Mouse (Mus musculus) limb, embryonic 14.5 days (tissue): ENCODE data around the gene Hsd3b1. TPM values are rescaled to one million over a fixed set of nuclear protein-coding genes. Genes with fewer than 3 reads are reported as not detected.

Source experiments
- ATAC-seq: fragments of 200-750 bp; cut with Nextera tagmentation; 2 replicates; pipeline ENCODE4 v1.8.0; 2017; ENCODE audit warnings: low read depth, moderate number of reproducible peaks, moderate TSS enrichment; ENCODE audit not compliant: low FRiP score
- DNase-seq: peaks from one replicate; pipeline ENCODE4 v3.0.0-alpha.2; 2015; ENCODE audit warnings: low spot score
- H3K27ac ChIP-seq: fragments of 300-500 bp; sonication (generic); replicated peaks from 2 replicates; pipeline ENCODE4 v1.5.1; 2014; ENCODE audit warnings: low read depth, mild to moderate bottlenecking, low read length, moderate library complexity, mixed read lengths
- H3K27me3 ChIP-seq: fragments of 300-500 bp; sonication (generic); 2 replicates; pipeline ENCODE4 v1.6.1; 2014; ENCODE audit warnings: low read length, mixed read lengths; ENCODE audit not compliant: control insufficient read depth, insufficient read depth
- H3K36me3 ChIP-seq: fragments of 300-500 bp; sonication (generic); 2 replicates; pipeline ENCODE4 v1.6.1; 2014; ENCODE audit warnings: mild to moderate bottlenecking, low read length, moderate library complexity, mixed read lengths; ENCODE audit not compliant: control insufficient read depth, insufficient read depth
- H3K4me1 ChIP-seq: fragments of 300-500 bp; sonication (generic); 2 replicates; pipeline ENCODE4 v1.6.1; 2014; ENCODE audit warnings: antibody characterized with exemption, low read length, mixed read lengths; ENCODE audit not compliant: control insufficient read depth, insufficient read depth
- H3K4me2 ChIP-seq: fragments of 300-500 bp; sonication (generic); replicated peaks from 2 replicates; pipeline ENCODE4 v1.6.1; 2014; ENCODE audit warnings: low read depth, mild to moderate bottlenecking, low read length, moderate library complexity; ENCODE audit not compliant: severe bottlenecking
- H3K4me3 ChIP-seq: fragments of 300-500 bp; sonication (generic); replicated peaks from 2 replicates; pipeline ENCODE4 v1.5.1; 2014; ENCODE audit warnings: low read length
- H3K9ac ChIP-seq: fragments of 300-500 bp; sonication (generic); 2 replicates; pipeline ENCODE4 v1.6.1; 2014; ENCODE audit warnings: mild to moderate bottlenecking, low read depth, low read length, moderate library complexity; ENCODE audit not compliant: severe bottlenecking
- H3K9me3 ChIP-seq: fragments of 300-500 bp; sonication (generic); 2 replicates; pipeline ENCODE4 v1.6.1; 2016; ENCODE audit warnings: low read length; ENCODE audit not compliant: control insufficient read depth
- POLR2A ChIP-seq: fragments of 200-500 bp; IDR thresholded peaks from 2 replicates; pipeline ENCODE4 v1.8.0; 2012; ENCODE audit warnings: inconsistent platforms, mild to moderate bottlenecking, moderate library complexity, borderline replicate concordance; ENCODE audit not compliant: insufficient read depth, insufficient read length; ENCODE audit errors: extremely low read depth
- WGBS: fragments of 180-500 bp; shearing (Covaris S2); extraction: QIAGEN DNeasy Blood & Tissue Kit; methylation state at CpG from one replicate; pipeline ENCODE4 v1.1.7; 2014; 5-methylcytosine and 5-hydroxymethylcytosine counted together
- polyA plus RNA-seq, 2 experiments: library from polyadenylated mRNA; depleted of rRNA in 1 of 2; stranded (reverse) in 1 of 2; unstranded in 1 of 2; fragments of >200 nt; fragmentation: Nextera tagmentation in 1 of 2; extraction: Ambion mirVana in 1 of 2; gene quantifications; 2 replicates each; pipeline versions ENCODE4 v1.2.1 to v1.2.3; 2012 to 2014

Hsd3b1 gene
- polyA plus RNA-seq, 2 experiments, result 0.04 TPM; not detected in 1

GRCm38 (mm10) chr3:98888206-98888605, 28.6 kb upstream of the Hsd3b1 start:
- Histone ChIP-seq H3K4me3 (no peak overlapping the region), H3K9me3 (no peaks in the 10 kb centered on the region), H3K4me1 (no peaks in the 10 kb centered on the region), H3K4me2 (no peak overlapping the region), H3K9ac (no peak overlapping the region), H3K36me3 (no peaks in the 10 kb centered on the region), H3K27me3 (no peaks in the 10 kb centered on the region), H3K27ac (no peak overlapping the region)
- no peak for DNase-seq
- TF ChIP-seq POLR2A, result no peak
- 78% methylated on average over 2 of the region's 2 CpGs for WGBS
- no peak for ATAC-seq

GRCm38 (mm10) chr3:98880831-98881230, 21.2 kb upstream of the Hsd3b1 start:
- Histone ChIP-seq H3K9me3 (no peaks in the 10 kb centered on the region), H3K27ac (no peak overlapping the region), H3K9ac (no peak overlapping the region), H3K27me3 (no peaks in the 10 kb centered on the region), H3K4me3 (no peak overlapping the region), H3K4me2 (no peak overlapping the region), H3K36me3 (no peaks in the 10 kb centered on the region), H3K4me1 (no peaks in the 10 kb centered on the region)
- 86% methylated on average over 2 of the region's 2 CpGs for WGBS
- DNase-seq (no peak), ATAC-seq (no peak)
- no peak for TF ChIP-seq POLR2A

GRCm38 (mm10) chr3:98880216-98880615, 20.6 kb upstream of the Hsd3b1 start:
- ATAC-seq, result no peak
- Histone ChIP-seq H3K27me3 (no peaks in the 10 kb centered on the region), H3K4me3 (no peak overlapping the region), H3K4me1 (no peaks in the 10 kb centered on the region), H3K4me2 (no peak overlapping the region), H3K36me3 (no peaks in the 10 kb centered on the region), H3K27ac (no peak overlapping the region), H3K9me3 (no peaks in the 10 kb centered on the region), H3K9ac (no peak overlapping the region)
- no peak for DNase-seq
- 76% methylated on average over 6 of the region's 6 CpGs for WGBS
- TF ChIP-seq POLR2A, result no peak

GRCm38 (mm10) chr3:98868219-98868618, 8.6 kb upstream of the Hsd3b1 start:
- Histone ChIP-seq H3K9ac (no peak overlapping the region), H3K36me3 (no peaks in the 10 kb centered on the region), H3K9me3 (no peaks in the 10 kb centered on the region), H3K27ac (no peak overlapping the region), H3K4me3 (no peak overlapping the region), H3K27me3 (no peaks in the 10 kb centered on the region), H3K4me1 (no peaks in the 10 kb centered on the region), H3K4me2 (no peak overlapping the region)
- DNase-seq, result no peak
- 84% methylated on average over 2 of the region's 2 CpGs for WGBS
- no peak for ATAC-seq
- no peak for TF ChIP-seq POLR2A

- Histone ChIP-seq H3K4me3 (no peak overlapping the region), H3K4me1 (no peaks in the 10 kb centered on the region), H3K27ac (no peak overlapping the region), H3K36me3 (no peaks in the 10 kb centered on the region), H3K27me3 (no peaks in the 10 kb centered on the region), H3K4me2 (no peak overlapping the region), H3K9ac (no peak overlapping the region), H3K9me3 (no peaks in the 10 kb centered on the region)
- DNase-seq (no peak), ATAC-seq (no peak)
- WGBS, result 100% methylated on average over 1 of the region's 1 CpGs
- no peak for TF ChIP-seq POLR2A
Measured at GRCm38 (mm10) chr3:98862800-98863199, 3.2 kb upstream of the Hsd3b1 start.

GRCm38 (mm10) chr3:98858051-98858450, 1.5 kb downstream of the Hsd3b1 start:
- no peaks in the 10 kb centered on the region for H3K27me3 ChIP-seq
- H3K9ac ChIP-seq, result no peak overlapping the region
- TF ChIP-seq POLR2A, result no peak
- H3K4me1 ChIP-seq, result no peaks in the 10 kb centered on the region
- H3K4me2 ChIP-seq, result no peak overlapping the region
- H3K36me3 ChIP-seq, result no peaks in the 10 kb centered on the region
- no peak overlapping the region for H3K27ac ChIP-seq
- 86% methylated on average over 2 of the region's 2 CpGs for WGBS
- DNase-seq (no peak), ATAC-seq (no peak)
- no peaks in the 10 kb centered on the region for H3K9me3 ChIP-seq
- no peak overlapping the region for H3K4me3 ChIP-seq
